Mouse (Mus musculus) embryonic facial prominence, embryonic 12.5 days (tissue): ENCODE data around the gene 4930562C15Rik. TPM values are rescaled to one million over a fixed set of nuclear protein-coding genes. Genes with fewer than 3 reads are reported as not detected.

Experiments used
- ATAC-seq: fragments of 200-750 bp; cut with Nextera tagmentation; 2 replicates; pipeline ENCODE4 v1.8.0; 2017; ENCODE audit not compliant: insufficient number of reproducible peaks, insufficient read depth, low FRiP score, low TSS enrichment
- H3K27ac ChIP-seq: fragments of 300-500 bp; sonication (generic); 2 replicates; pipeline ENCODE4 v1.5.1; 2016; ENCODE audit warnings: mild to moderate bottlenecking
- H3K27me3 ChIP-seq: fragments of 300-500 bp; sonication (generic); 2 replicates; pipeline ENCODE4 v1.6.1; 2016; ENCODE audit warnings: mild to moderate bottlenecking, moderate library complexity
- H3K36me3 ChIP-seq: fragments of 300-500 bp; sonication (generic); 2 replicates; pipeline ENCODE4 v1.6.1; 2016; ENCODE audit warnings: mild to moderate bottlenecking
- H3K4me1 ChIP-seq: fragments of 300-500 bp; sonication (generic); 2 replicates; pipeline ENCODE4 v1.6.1; 2016
- H3K4me2 ChIP-seq: fragments of 300-500 bp; sonication (generic); replicated peaks from 2 replicates; pipeline ENCODE4 v1.6.1; 2016; ENCODE audit warnings: mild to moderate bottlenecking, moderate library complexity
- H3K4me3 ChIP-seq: fragments of 300-500 bp; sonication (generic); 2 replicates; pipeline ENCODE4 v1.5.1; 2016; ENCODE audit warnings: mild to moderate bottlenecking
- H3K9ac ChIP-seq: fragments of 300-500 bp; sonication (generic); 2 replicates; pipeline ENCODE4 v1.6.1; 2016; ENCODE audit warnings: mild to moderate bottlenecking, moderate library complexity
- H3K9me3 ChIP-seq: fragments of 300-500 bp; sonication (generic); 2 replicates; pipeline ENCODE4 v1.6.1; 2016; ENCODE audit warnings: mild to moderate bottlenecking, moderate library complexity
- WGBS: fragments of 180-500 bp; shearing (Covaris S2); methylation state at CpG from one replicate; pipeline ENCODE4 v1.1.7; 2016; 5-methylcytosine and 5-hydroxymethylcytosine counted together
- polyA plus RNA-seq: library from polyadenylated mRNA; unstranded; fragments of >200 nt; fragmentation: Nextera tagmentation; extraction: Ambion mirVana; gene quantifications from 2 replicates; pipeline ENCODE4 v1.2.1, GENCODE M21; 2016

Gene 4930562C15Rik
- polyA plus RNA-seq, 1 experiment from 2014 or later = 0.67 TPM

DNA sequence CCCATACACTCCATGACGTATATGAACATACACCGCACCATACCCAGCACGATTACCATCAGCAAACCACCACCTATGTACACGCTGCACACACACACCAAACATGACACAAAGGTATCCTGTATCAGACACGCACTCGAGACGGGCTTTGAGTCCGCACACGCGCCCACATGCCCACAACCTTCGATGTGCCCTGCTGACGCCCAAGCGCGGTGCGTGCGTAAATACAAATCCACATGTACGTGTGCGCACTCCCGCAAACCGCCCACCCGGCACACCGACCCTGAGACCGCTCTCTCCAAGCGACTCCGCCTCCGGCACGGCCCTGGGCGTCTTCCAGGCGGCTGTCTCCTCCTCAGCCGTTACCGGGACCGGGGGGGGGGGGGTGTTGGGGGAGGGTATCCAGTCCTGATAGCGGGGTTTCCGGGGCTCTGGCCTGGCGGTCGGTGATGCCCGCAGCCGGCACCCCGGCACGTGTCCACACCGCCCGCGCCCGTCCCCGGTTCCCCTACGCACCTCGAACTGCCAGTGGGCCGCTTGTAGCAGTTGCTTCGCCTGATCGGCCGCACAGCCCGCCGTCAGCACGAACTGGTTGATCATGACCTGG lies 44.0 kb downstream of the 4930562C15Rik start:
- peak overlapping the region; percentile 87 for H3K9ac ChIP-seq
- peak overlapping the region; percentile 82 for H3K4me2 ChIP-seq
- H3K9me3 ChIP-seq = no peaks in the 10 kb centered on the region
- H3K4me3 ChIP-seq = peak overlapping the region; percentile 88
- peaks cover 20% of the 10 kb centered on the region for H3K4me1 ChIP-seq
- no peaks in the 10 kb centered on the region for H3K27me3 ChIP-seq
- peaks cover 19% of the 10 kb centered on the region for H3K36me3 ChIP-seq
- under 1% methylated on average over 54 of the region's 54 CpGs for WGBS
- peak overlapping the region; percentile 99 for H3K27ac ChIP-seq
- ATAC-seq = peak; percentile 19; the same call in 1 of the 2 replicates

DNA sequence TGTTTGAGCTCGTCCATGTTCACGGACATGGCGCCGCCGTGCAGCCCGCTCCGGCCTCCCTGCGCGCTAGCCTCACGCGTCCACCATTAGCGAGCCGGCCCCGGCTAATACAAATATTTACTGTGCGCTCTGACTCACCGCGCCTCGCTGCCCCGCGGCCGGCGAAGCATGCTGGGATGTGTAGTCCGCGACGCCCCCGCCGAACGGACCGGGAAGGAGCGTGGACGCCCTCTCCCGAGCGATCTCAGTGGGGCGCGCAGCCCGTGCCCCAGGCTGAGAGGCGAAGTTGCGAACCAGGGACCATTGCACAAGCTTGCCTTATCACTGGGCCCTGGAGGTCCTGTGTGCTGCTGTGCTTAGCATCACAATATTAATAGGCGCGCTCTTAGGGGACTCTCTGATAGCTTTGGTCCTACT lies 44.5 kb downstream of the 4930562C15Rik start:
- peak overlapping the region; percentile 99 for H3K27ac ChIP-seq
- ATAC-seq = peak; percentile 72
- H3K9ac ChIP-seq = peak overlapping the region; percentile 87
- peak overlapping the region; percentile 82 for H3K4me2 ChIP-seq
- H3K36me3 ChIP-seq = peaks cover 14% of the 10 kb centered on the region
- no peaks in the 10 kb centered on the region for H3K9me3 ChIP-seq
- H3K4me1 ChIP-seq = peaks cover 20% of the 10 kb centered on the region
- peak overlapping the region; percentile 88 for H3K4me3 ChIP-seq
- no peaks in the 10 kb centered on the region for H3K27me3 ChIP-seq
- WGBS = under 1% methylated on average over 40 of the region's 40 CpGs

DNA sequence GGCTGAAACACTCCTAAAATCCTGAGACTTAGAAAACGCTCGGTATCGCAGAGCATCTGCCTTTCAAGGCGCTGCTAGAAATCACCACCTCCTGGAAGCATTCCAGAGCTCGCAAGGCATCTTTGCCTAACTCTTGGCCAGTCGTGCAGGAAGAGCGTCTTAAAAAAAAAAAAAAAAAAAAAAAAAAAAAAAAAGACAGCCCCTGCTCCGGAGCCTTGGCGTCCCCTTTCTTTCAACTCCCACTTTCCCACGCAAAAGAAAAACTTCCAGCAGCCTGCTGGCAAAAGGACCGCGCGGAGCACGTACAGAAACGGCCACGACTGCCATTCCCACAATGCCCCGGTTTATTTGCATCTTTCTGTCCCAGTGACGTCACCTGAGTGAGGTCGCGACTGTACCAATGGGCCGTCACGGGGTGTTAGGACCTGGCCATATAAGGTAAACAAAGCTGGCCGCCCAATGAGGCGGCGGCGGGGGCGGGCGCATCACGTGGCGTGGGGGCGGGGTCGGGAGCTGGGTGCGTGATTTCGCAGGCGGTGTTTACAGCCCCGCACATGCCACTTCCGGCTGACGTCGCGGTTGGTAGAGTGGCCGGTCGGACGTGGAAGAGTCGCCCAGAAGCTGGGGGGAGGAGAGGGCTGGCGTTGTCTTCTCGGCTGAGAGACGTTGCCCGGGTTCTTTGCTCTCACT lies 45.1 kb downstream of the 4930562C15Rik start, which contains the start of gene Ubald1:
TSS of gene Ubald1 (minus strand) at position 180 of the 690 bp plus-strand sequence.
- no peaks in the 10 kb centered on the region for H3K27me3 ChIP-seq
- H3K4me3 ChIP-seq = peak within 1 kb of the TSS; percentile 88
- H3K9me3 ChIP-seq = no peaks in the 10 kb centered on the region
- H3K36me3 ChIP-seq = peaks cover 9% of the 10 kb centered on the region
- peak; percentile 74 for ATAC-seq
- 1% methylated on average over 48 of the region's 48 CpGs for WGBS
- peak within 1 kb of the TSS; percentile 82 for H3K4me2 ChIP-seq
- H3K4me1 ChIP-seq = peaks cover 20% of the 10 kb centered on the region
- peak within 1 kb of the TSS; percentile 99 for H3K27ac ChIP-seq
- H3K9ac ChIP-seq = peak within 1 kb of the TSS; percentile 87

DNA sequence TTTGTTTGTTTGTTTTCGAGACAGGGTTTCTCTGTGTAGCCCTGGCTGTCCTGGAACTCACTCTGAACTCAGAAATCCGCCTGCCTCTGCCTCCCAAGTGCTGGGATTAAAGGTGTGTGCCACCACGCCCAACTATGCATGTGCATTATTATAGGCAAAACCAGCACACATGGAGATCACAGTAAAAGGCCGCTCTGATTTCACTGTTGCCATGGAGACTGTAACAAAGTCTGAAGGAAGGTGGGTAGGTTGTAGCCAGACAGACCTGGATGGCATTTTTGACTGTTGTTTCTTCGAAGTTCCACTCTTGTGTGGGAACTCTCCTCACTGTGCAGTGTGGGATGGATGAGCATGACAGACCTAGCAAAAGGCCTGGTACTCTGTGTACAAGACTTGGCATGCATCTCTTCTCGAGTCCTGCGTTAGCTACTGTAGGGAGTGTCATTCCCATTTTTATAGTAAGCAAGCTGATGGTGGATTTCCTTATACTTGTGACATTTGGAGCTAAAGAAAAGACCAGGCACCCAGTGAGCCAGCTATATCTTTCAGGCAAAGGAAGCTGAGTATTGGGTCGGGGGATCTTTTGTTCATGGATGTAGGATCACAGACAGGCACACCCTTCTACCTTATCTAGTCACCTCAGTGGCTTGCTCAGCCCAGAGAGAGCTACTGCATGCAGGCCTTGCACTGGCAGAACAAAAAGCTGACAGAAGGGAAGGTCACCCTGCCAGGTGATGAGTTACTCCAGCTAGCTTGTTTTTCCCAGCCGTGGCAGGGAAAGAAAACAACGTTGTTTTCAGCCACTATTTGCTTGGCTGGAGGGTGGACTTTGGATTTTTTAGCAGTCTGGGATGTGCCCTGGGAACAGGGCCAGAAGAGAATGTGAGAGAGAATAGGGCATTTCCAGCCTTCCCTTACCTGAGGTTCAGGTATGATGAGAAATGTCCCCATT lies 46.5 kb downstream of the 4930562C15Rik start:
- Histone ChIP-seq H3K36me3 (no peaks in the 10 kb centered on the region), H3K9ac (peak overlapping the region; percentile 72; the same call in 1 of the 2 replicates), H3K4me2 (peak overlapping the region; percentile 82), H3K4me1 (peaks cover 15% of the 10 kb centered on the region), H3K27ac (peak overlapping the region; percentile 94), H3K27me3 (no peaks in the 10 kb centered on the region), H3K4me3 (peak overlapping the region; percentile 88), H3K9me3 (no peaks in the 10 kb centered on the region)
- 77% methylated on average over 10 of the region's 10 CpGs for WGBS
- no peak for ATAC-seq

DNA sequence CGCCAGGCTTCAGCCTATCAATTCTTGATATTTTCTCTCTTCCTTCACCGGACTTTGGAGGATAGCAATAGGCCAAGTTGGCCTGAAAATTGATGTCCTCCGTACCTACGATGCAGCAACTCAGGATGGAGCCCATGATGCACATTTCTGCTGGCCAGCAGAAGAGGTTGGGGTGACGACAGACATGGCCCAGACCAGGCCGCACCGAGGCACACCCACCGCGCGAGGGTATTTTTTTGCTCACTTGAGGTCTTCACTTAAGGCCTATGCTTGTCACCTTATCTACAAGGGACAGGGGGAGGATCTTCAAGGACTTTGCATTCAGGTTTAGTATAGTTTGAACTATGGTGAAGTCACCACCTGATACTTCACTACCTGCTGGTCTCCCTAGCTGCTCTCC lies 49.7 kb downstream of the 4930562C15Rik start:
- no peaks in the 10 kb centered on the region for H3K9me3 ChIP-seq
- H3K9ac ChIP-seq = no peak overlapping the region
- H3K4me2 ChIP-seq = no peak overlapping the region; the same call in 1 of the 2 replicates
- no peaks in the 10 kb centered on the region for H3K27me3 ChIP-seq
- no peak overlapping the region for H3K4me3 ChIP-seq
- peak overlapping the region; percentile 86; the same call in 1 of the 2 replicates for H3K27ac ChIP-seq
- WGBS = 92% methylated on average over 10 of the region's 10 CpGs
- ATAC-seq = no peak
- H3K36me3 ChIP-seq = no peaks in the 10 kb centered on the region
- H3K4me1 ChIP-seq = peaks cover 17% of the 10 kb centered on the region

DNA sequence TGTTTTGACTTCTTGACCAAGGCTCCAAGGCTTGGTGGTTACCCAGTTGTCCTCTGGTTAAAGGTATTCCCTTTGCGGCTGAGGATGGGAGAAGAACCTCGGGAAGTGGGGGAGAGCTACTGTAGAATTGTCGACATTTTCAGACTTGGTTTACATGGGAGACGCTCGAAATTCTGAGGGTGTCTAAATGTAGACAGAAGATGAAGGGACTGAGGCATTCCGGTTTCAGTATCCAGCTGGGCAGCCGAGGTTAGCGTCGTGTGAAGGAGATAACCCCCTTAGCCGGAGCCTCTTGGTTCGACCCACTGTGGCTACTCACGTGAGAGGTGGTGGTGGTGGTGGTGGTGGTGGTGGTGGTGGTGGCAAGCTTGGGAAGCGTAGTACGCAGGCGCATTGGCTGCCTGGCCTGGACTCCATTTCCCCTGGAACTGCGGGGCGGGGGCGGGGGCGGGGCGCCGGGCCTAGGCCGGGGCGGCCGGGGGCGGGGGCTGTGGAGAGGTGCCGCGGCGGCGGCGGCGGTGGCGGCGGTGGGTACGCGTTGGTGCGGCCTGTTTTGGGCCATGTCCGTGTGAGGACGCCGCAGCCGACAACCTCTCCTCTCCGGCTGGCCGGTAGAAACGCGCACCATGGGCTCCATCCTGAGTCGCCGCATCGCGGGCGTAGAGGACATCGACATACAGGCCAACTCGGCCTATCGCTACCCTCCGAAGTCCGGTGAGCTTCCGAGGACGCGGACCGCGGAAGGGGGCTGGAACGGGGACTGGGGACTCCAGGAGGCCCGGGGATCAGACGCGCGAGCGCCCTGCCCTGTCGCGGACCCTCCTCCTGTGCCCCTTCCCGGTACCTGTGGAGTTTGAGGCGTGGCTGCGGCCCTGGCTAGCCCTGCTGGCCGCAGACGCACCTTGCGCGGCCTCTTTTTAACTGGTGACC lies 50.8 kb downstream of the 4930562C15Rik start, which contains the start of gene Mgrn1:
TSS of gene Mgrn1 (plus strand) at position 490 of the 930 bp plus-strand sequence.
- H3K4me2 ChIP-seq = peak within 1 kb of the TSS; percentile 85
- H3K27me3 ChIP-seq = no peaks in the 10 kb centered on the region
- peak; percentile 67 for ATAC-seq
- peak within 1 kb of the TSS; percentile 94 for H3K4me3 ChIP-seq
- H3K9ac ChIP-seq = peak within 1 kb of the TSS; percentile 93
- peak within 1 kb of the TSS; percentile 86 for H3K27ac ChIP-seq
- no peaks in the 10 kb centered on the region for H3K9me3 ChIP-seq
- H3K36me3 ChIP-seq = no peaks in the 10 kb centered on the region
- under 1% methylated on average over 52 of the region's 74 CpGs for WGBS
- H3K4me1 ChIP-seq = peaks cover 17% of the 10 kb centered on the region

DNA sequence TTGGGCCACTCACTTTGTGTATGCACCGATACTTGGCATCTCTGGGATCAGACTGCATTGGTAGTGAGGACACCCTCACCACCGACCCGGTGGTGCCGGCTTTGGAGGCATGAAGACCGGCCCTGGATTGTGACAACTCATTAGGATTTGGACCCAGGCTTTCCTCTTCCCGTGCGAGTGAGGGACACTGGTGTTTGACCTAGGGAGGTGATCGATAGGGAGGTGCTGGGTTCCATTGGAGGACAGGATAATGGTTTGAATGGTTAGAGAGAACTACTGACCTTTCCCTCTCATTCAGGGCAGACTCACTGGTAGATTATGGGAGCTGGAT lies 51.4 kb downstream of the 4930562C15Rik start:
- 2% methylated on average over 8 of the region's 8 CpGs for WGBS

DNA sequence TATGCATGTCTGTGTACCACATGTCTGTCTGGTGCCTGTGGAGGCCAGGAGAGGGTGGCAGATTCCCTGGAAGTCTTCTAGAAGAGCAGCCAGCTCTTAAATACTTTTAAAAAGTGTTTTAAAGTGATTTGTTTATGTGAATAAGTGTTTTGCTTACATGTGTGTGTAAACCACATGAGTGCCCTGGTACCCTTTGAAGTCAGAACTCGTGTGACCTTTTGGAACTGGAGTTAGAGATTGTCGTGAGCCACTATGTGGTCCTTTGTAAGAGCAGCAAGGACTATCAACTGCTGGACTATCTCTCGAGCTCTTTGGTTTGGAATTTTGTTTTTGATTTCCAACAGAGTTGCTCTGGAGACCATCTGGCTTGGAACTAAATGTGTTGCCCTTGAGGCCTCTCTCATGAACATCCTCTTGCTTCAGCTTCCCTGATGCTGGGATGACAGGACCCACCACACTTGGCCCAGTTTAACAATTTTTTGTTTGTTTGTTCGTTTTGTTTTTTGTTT lies 55.0 kb downstream of the 4930562C15Rik start:
- ATAC-seq = no peak
- Histone ChIP-seq H3K9me3 (no peaks in the 10 kb centered on the region), H3K4me3 (no peak overlapping the region), H3K27me3 (no peaks in the 10 kb centered on the region), H3K27ac (no peak overlapping the region), H3K4me1 (peaks cover 17% of the 10 kb centered on the region), H3K4me2 (no peak overlapping the region), H3K9ac (no peak overlapping the region), H3K36me3 (no peaks in the 10 kb centered on the region)
- 65% methylated on average over 4 of the region's 4 CpGs for WGBS

More for the DNA sequence above, 51.4 kb downstream of the 4930562C15Rik start:
- Histone ChIP-seq H3K4me3 (peak overlapping the region; percentile 94), H3K4me2 (peak overlapping the region; percentile 85), H3K9me3 (no peaks in the 10 kb centered on the region), H3K9ac (peak overlapping the region; percentile 93), H3K27ac (peak overlapping the region; percentile 86), H3K4me1 (peaks cover 17% of the 10 kb centered on the region), H3K27me3 (no peaks in the 10 kb centered on the region), H3K36me3 (no peaks in the 10 kb centered on the region)
- ATAC-seq = peak; percentile 16; the same call in 1 of the 2 replicates

DNA sequence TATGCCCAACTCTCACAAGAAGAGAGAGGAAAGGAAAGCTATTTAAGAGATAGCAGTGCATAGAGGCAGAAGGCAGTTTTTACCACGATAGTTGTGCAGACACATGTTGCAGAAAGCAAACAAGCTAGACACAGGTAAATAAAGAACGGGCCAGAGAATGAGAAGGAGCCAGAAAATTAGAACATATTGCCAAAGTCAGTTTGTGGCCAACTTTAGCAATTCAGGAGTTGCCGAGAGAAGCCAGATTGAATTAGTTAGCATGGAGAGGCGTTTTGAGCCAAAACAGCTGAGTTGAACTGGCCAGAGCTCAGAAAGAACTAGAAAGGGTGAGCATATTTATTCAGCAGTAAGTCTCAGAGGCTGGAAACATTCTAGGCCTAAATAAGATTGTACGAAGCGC lies 57.0 kb downstream of the 4930562C15Rik start:
- H3K9ac ChIP-seq = no peak overlapping the region
- peak overlapping the region; percentile 32; the same call in 1 of the 2 replicates for H3K27ac ChIP-seq
- no peak for ATAC-seq
- no peak overlapping the region for H3K4me3 ChIP-seq
- peaks cover 14% of the 10 kb centered on the region for H3K4me1 ChIP-seq
- WGBS = 86% methylated on average over 6 of the region's 6 CpGs
- H3K27me3 ChIP-seq = no peaks in the 10 kb centered on the region
- no peak overlapping the region for H3K4me2 ChIP-seq
- no peaks in the 10 kb centered on the region for H3K9me3 ChIP-seq
- H3K36me3 ChIP-seq = no peaks in the 10 kb centered on the region

DNA sequence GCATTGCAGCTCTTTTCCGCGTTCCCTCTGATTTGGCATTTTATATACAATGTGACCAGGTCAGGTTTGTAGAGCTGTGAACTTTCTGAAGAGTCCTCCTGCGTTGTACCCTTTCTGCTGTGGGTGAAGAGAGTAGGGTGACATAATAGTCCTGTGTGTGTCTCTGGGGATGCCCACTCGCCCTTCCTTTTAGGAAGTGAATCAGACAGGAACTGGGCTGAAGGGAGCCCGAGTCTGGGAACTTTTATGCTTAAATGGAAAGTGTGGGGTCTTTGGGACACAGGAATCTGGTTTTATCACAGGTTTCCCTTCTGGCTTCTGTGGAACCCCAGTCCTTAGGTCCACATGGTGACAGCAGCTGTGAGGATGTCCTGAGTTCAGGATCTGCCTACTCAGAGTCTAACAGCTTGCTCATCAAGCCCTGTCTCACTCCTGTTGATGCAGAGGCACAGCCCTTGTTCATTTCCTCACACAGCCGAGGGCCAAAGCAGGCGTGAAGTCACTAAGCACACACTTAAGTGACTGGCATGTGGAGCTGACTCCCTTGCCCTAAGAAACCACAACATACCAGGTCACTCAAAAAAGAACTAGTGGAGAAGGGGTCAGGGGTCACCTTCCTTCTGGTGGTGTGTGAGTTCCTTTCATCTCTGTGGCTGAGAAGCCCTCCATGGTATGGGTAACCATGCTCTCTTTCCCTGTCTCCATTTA lies 59.1 kb downstream of the 4930562C15Rik start:
- H3K4me1 ChIP-seq = no peaks in the 10 kb centered on the region
- H3K9me3 ChIP-seq = no peaks in the 10 kb centered on the region
- H3K9ac ChIP-seq = no peak overlapping the region
- H3K4me2 ChIP-seq = no peak overlapping the region
- WGBS = 81% methylated on average over 7 of the region's 7 CpGs
- no peak overlapping the region for H3K4me3 ChIP-seq
- no peaks in the 10 kb centered on the region for H3K36me3 ChIP-seq
- ATAC-seq = no peak
- H3K27me3 ChIP-seq = no peaks in the 10 kb centered on the region
- no peak overlapping the region for H3K27ac ChIP-seq
